In the genomic region with DNA sequence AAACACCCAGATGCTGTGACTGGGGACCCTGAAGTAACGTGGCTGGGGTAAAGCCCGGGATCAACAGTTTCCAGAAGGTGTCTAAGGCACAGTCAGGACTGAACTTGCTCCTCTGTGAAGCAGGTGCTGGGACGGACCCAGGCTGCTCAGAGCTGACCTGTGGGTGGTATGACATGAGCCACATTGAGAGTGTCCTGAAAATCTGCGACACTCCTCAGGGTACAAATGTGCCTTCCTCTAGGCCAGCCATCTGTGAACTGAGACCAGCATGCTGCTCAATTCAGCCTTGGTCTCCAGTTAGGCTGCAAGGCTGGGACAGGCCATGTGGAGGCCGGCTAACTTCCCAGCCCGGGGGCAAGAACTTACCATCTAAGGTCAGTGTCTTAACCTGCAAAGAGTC, we compare ENCODE assay signal across 25 mouse cellular contexts. TPM values are rescaled to one million over a fixed set of nuclear protein-coding genes. Genes with fewer than 3 reads are reported as not detected.
A peak's percentile ranks its signal among the peaks of the same experiment; 100 is the strongest.
DNase-seq lines count a peak whose midpoint lies in the region; ATAC-seq lines count a peak whose summit lies in the region.
"Had no signal": no experiment of that assay in that cellular context is flagged by ENCODE, and none has a peak within 500 bp of the region (broad histone marks: within the 10 kb centered on the region; RNA-seq: fewer than 3 reads in every experiment).

No protein-coding gene starts in this region.

- WGBS in hindbrain, embryonic 10.5 days, result 66% methylated on average over 6 of the region's 6 CpGs
- 71% methylated on average over 6 of the region's 6 CpGs for WGBS in hindbrain, embryonic 14.5 days
- 44% methylated on average over 6 of the region's 6 CpGs for WGBS in limb, embryonic 10.5 days

- H3K4me1 ChIP-seq in hindbrain, embryonic 10.5 days (replicated peaks), result peaks cover 73% of the 10 kb centered on the region
- peaks cover 23% of the 10 kb centered on the region for H3K4me1 ChIP-seq in hindbrain, embryonic 14.5 days (replicated peaks; ENCODE audit: control insufficient read depth, insufficient read depth, low read length)
- peaks cover 55% of the 10 kb centered on the region for H3K4me1 ChIP-seq in limb, embryonic 10.5 days

- H3K4me3 ChIP-seq in hindbrain, embryonic 10.5 days, result no peak overlapping the region
- no peak overlapping the region for H3K4me3 ChIP-seq in hindbrain, embryonic 14.5 days (replicated peaks; ENCODE audit: low read length)
- H3K4me3 ChIP-seq in limb, embryonic 10.5 days, result no peak overlapping the region
- H3K4me3 ChIP-seq: embryonic facial prominence, embryonic 12.5 days; embryonic facial prominence, embryonic 15.5 days; forebrain, embryonic 13.5 days; heart, adult 2 months; heart, embryonic 10.5 days; heart, embryonic 13.5 days; hindbrain, embryonic 12.5 days; intestine, embryonic 15.5 days had no signal

- no peaks in the 10 kb centered on the region for H3K36me3 ChIP-seq in hindbrain, embryonic 10.5 days
- no peaks in the 10 kb centered on the region for H3K36me3 ChIP-seq in hindbrain, embryonic 14.5 days (replicated peaks; ENCODE audit: control insufficient read depth, insufficient read depth)
- H3K36me3 ChIP-seq in limb, embryonic 10.5 days, result no peaks in the 10 kb centered on the region
- H3K36me3 ChIP-seq: embryonic facial prominence, embryonic 12.5 days; embryonic facial prominence, embryonic 15.5 days; heart, embryonic 10.5 days; heart, embryonic 13.5 days; hindbrain, embryonic 12.5 days; intestine, embryonic 15.5 days had no signal

- H3K27ac ChIP-seq in hindbrain, embryonic 10.5 days, result peak overlapping the region; percentile 66; the same call in 1 of the 2 replicates
- H3K27ac ChIP-seq in hindbrain, embryonic 14.5 days, result no peak overlapping the region
- 0 out of 2 replicates have a peak overlapping the region, but pooled peaks have one; percentile 46 for H3K27ac ChIP-seq in limb, embryonic 10.5 days
- H3K27ac ChIP-seq: embryonic facial prominence, embryonic 12.5 days; embryonic facial prominence, embryonic 15.5 days; forebrain, embryonic 13.5 days; heart, adult 2 months; heart, embryonic 10.5 days; heart, embryonic 13.5 days; hindbrain, embryonic 12.5 days; intestine, embryonic 15.5 days had no signal

- ATAC-seq in hindbrain, embryonic 14.5 days (ENCODE audit: low FRiP score), result no peak
- ATAC-seq: CD4-positive, CD25-positive, alpha-beta regulatory T cell, adult 4 months; forebrain, embryonic 13.5 days; forebrain, embryonic 16.5 days; hindbrain, embryonic 16.5 days; intestine, embryonic 15.5 days had no signal

- no peaks in the 10 kb centered on the region for H3K9me3 ChIP-seq in hindbrain, embryonic 10.5 days
- no peaks in the 10 kb centered on the region for H3K9me3 ChIP-seq in hindbrain, embryonic 14.5 days (ENCODE audit: control insufficient read depth, low read length)
- H3K9me3 ChIP-seq in limb, embryonic 10.5 days (replicated peaks), result no peaks in the 10 kb centered on the region
- H3K9me3 ChIP-seq: embryonic facial prominence, embryonic 12.5 days; embryonic facial prominence, embryonic 15.5 days; forebrain, embryonic 13.5 days; heart, embryonic 10.5 days; heart, embryonic 13.5 days; hindbrain, embryonic 12.5 days; intestine, embryonic 15.5 days had no signal

- H3K4me2 ChIP-seq in hindbrain, embryonic 14.5 days (replicated peaks), result no peak overlapping the region
- H3K4me2 ChIP-seq: embryonic facial prominence, embryonic 12.5 days; embryonic facial prominence, embryonic 15.5 days; forebrain, embryonic 13.5 days; heart, embryonic 13.5 days; hindbrain, embryonic 12.5 days; intestine, embryonic 15.5 days had no signal

- H3K9ac ChIP-seq in hindbrain, embryonic 14.5 days, result no peak overlapping the region
- H3K9ac ChIP-seq: embryonic facial prominence, embryonic 12.5 days; embryonic facial prominence, embryonic 15.5 days; forebrain, embryonic 13.5 days; heart, embryonic 13.5 days; hindbrain, embryonic 12.5 days; intestine, embryonic 15.5 days had no signal

- DNase-seq in cerebellum, adult 9-11 months, result peak; percentile 38
- no peak for DNase-seq in cerebellum, postnatal 36 days
- no peak for DNase-seq in hindbrain, embryonic 10.5 days (ENCODE audit: low spot score)
- no peak for DNase-seq in hindbrain, embryonic 14.5 days (ENCODE audit: low spot score)
- peak; percentile 42 for DNase-seq in brain, adult 2 months (ENCODE audit: low read depth, low spot score)
- DNase-seq in limb, embryonic 10.5 days (ENCODE audit: low spot score), result no peak
- DNase-seq: adrenal gland, adult 2 months; adrenal gland, postnatal 14 days; cerebellum, adult 8-10 months; gastrocnemius, postnatal 10 days; gastrocnemius, postnatal 36 days; heart, adult 2 months; heart, postnatal 14 days; heart, postnatal 4 days; kidney, adult 11 months had no signal

- H3K27me3 ChIP-seq in hindbrain, embryonic 10.5 days (ENCODE audit: insufficient read depth, poor library complexity, severe bottlenecking), result peaks cover 71% of the 10 kb centered on the region
- peaks cover 16% of the 10 kb centered on the region for H3K27me3 ChIP-seq in hindbrain, embryonic 14.5 days (ENCODE audit: control insufficient read depth, insufficient read depth, low read length)
- H3K27me3 ChIP-seq in limb, embryonic 10.5 days (ENCODE audit: low read depth, poor library complexity, severe bottlenecking), result peaks cover 51% of the 10 kb centered on the region
- H3K27me3 ChIP-seq: intestine, embryonic 15.5 days had no signal

RNA-seq across cellular contexts. Expression of a gene that starts 27.5 kb away (rescaled TPM):
- 47.4 and 56.0 TPM in 2 replicates for polyA plus RNA-seq in hindbrain, embryonic 10.5 days (2016; fragmentation: Nextera tagmentation; extraction: Ambion mirVana)
- polyA plus RNA-seq in hindbrain, embryonic 14.5 days (2014; fragmentation: Nextera tagmentation; extraction: Ambion mirVana), result 22.4 and 23.9 TPM in 2 replicates
- polyA plus RNA-seq in limb, embryonic 10.5 days (2016; fragmentation: Nextera tagmentation; extraction: Ambion mirVana), result 53.4 and 55.7 TPM in 2 replicates

Comparison
In these comparisons a context has a peak if more than half of its experiments do, and no peak if none do; other contexts are left out.
1. DNase-seq: peak in cerebellum, adult 9-11 months (single experiment) and brain, adult 2 months (single experiment); none in cerebellum, postnatal 36 days (0 of 2), hindbrain, embryonic 10.5 days (single experiment), hindbrain, embryonic 14.5 days (single experiment) and limb, embryonic 10.5 days (single experiment).